Mouse (Mus musculus) embryonic facial prominence, embryonic 14.5 days (tissue): Measurements from ENCODE around the gene Anxa10. TPM values are rescaled to one million over a fixed set of nuclear protein-coding genes. Genes with fewer than 3 reads are reported as not detected.

Experiments used
- ATAC-seq: fragments of 200-750 bp; cut with Nextera tagmentation; 2 replicates; pipeline ENCODE4 v1.8.0; 2017; ENCODE audit warnings: low read depth, moderate number of reproducible peaks, moderate TSS enrichment
- DNase-seq: peaks from one replicate; pipeline ENCODE4 v3.0.0-alpha.2; 2015; ENCODE audit warnings: low spot score
- H3K27ac ChIP-seq: fragments of 300-500 bp; sonication (generic); replicated peaks from 2 replicates; pipeline ENCODE4 v1.5.1; 2014; ENCODE audit warnings: low read depth, mild to moderate bottlenecking, low read length, moderate library complexity
- H3K27me3 ChIP-seq: fragments of 300-500 bp; sonication (generic); replicated peaks from 2 replicates; pipeline ENCODE4 v1.6.1; 2014; ENCODE audit warnings: low read length; ENCODE audit not compliant: control insufficient read depth, insufficient read depth
- H3K36me3 ChIP-seq: fragments of 300-500 bp; sonication (generic); 2 replicates; pipeline ENCODE4 v1.6.1; 2014; ENCODE audit warnings: low read length, mixed read lengths; ENCODE audit not compliant: control insufficient read depth, insufficient read depth
- H3K4me1 ChIP-seq: fragments of 300-500 bp; sonication (generic); 2 replicates; pipeline ENCODE4 v1.6.1; 2014; ENCODE audit warnings: antibody characterized with exemption, low read length; ENCODE audit not compliant: control insufficient read depth, insufficient read depth
- H3K4me2 ChIP-seq: fragments of 300-500 bp; sonication (generic); 2 replicates; pipeline ENCODE4 v1.6.1; 2014; ENCODE audit warnings: low read depth, mild to moderate bottlenecking, low read length, moderate library complexity, mixed read lengths
- H3K4me3 ChIP-seq: fragments of 300-500 bp; sonication (generic); 2 replicates; pipeline ENCODE4 v1.5.1; 2014; ENCODE audit warnings: low read depth, mild to moderate bottlenecking, low read length
- H3K9ac ChIP-seq: fragments of 300-500 bp; sonication (generic); 2 replicates; pipeline ENCODE4 v1.6.1; 2014; ENCODE audit warnings: low read depth, mild to moderate bottlenecking, low read length, moderate library complexity, mixed read lengths
- H3K9me3 ChIP-seq: fragments of 300-500 bp; sonication (generic); 2 replicates; pipeline ENCODE4 v1.6.1; 2016; ENCODE audit warnings: low read length; ENCODE audit not compliant: control insufficient read depth
- WGBS: fragments of 180-500 bp; shearing (Covaris S2); extraction: QIAGEN DNeasy Blood & Tissue Kit; methylation state at CpG from one replicate; pipeline ENCODE4 v1.1.7; 2014; 5-methylcytosine and 5-hydroxymethylcytosine counted together
- polyA plus RNA-seq: library from polyadenylated mRNA; unstranded; fragments of >200 nt; fragmentation: Nextera tagmentation; extraction: Ambion mirVana; gene quantifications from 2 replicates; pipeline ENCODE4 v1.2.1, GENCODE M21; 2014

Anxa10 gene
- polyA plus RNA-seq, 1 experiment from 2014 or later, result not detected

DNA sequence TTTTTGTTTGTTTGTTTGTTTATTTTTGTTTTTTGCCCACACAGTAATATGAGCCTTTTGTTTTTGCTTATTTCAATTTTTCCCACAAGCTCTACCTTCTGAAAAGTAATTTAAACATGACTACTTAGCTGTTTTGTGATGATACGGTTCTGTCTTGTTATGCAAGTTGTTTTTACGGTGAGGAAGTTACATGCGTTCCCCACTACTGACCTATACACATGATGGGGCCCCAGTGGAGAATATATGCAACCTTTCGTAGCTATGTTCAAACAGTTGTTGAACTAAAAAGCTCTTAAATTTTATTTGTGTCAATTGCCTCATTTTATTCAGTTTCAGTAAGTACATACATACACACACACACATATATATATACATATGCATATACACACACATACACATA, 108.4 kb downstream of the Anxa10 start:
- Histone ChIP-seq H3K9ac (no peak overlapping the region), H3K4me3 (no peak overlapping the region), H3K36me3 (no peaks in the 10 kb centered on the region), H3K27ac (no peak overlapping the region), H3K9me3 (no peaks in the 10 kb centered on the region), H3K27me3 (no peaks in the 10 kb centered on the region), H3K4me2 (no peak overlapping the region), H3K4me1 (no peaks in the 10 kb centered on the region)
- ATAC-seq, result no peak
- 87% methylated on average over 4 of the region's 4 CpGs for WGBS
- DNase-seq, result no peak

DNA sequence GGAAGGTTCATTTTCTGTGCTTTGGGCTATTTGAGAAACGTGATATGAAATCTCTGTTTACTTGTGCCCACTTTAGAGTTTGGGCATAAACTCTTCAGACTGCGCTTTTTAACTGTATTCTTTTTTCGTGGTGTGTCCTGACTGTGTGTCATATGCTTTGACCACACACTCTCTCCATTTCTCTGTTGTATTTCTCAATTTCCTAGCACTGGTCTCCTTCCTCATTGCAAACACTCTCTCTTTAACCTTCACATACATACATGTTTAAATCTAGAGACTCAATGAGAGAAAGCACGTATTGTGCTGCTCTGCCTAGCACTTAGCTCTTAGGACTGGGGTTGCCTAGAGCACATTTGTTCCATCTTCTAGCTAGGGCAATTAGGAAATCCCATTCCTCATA, 108.8 kb downstream of the Anxa10 start:
- 84% methylated on average over 4 of the region's 4 CpGs for WGBS
- H3K4me3 ChIP-seq, result no peak overlapping the region
- ATAC-seq, result no peak
- DNase-seq, result no peak
- no peaks in the 10 kb centered on the region for H3K36me3 ChIP-seq
- no peak overlapping the region for H3K27ac ChIP-seq
- no peak overlapping the region for H3K4me2 ChIP-seq
- no peak overlapping the region for H3K9ac ChIP-seq
- H3K4me1 ChIP-seq, result no peaks in the 10 kb centered on the region
- 0 out of 2 replicates have a peak, but pooled peaks cover 1% of the 10 kb centered on the region for H3K9me3 ChIP-seq
- H3K27me3 ChIP-seq, result no peaks in the 10 kb centered on the region

Other genes starting within 250 kb of the Anxa10 start
- 95.5 and 96.3 TPM in 2 replicates for gene Palld, start 220.5 kb downstream of the Anxa10 start, polyA plus RNA-seq
- 0.82 and 1.3 TPM in 2 replicates for gene Ddx60, start 195.1 kb downstream of the Anxa10 start, polyA plus RNA-seq